Mouse (Mus musculus): ENCODE measurements around the gene Lrp5. TPM values are rescaled to one million over a fixed set of nuclear protein-coding genes. Genes with fewer than 3 reads are reported as not detected.

The Lrp5 gene
- 1.7 TPM for polyA plus RNA-seq (2014; fragmentation: Illumina TruSeq; extraction: RNeasy Lipid Tissue Mini Kit (QIAGEN cat#74804); ENCODE audit: low read depth, low replicate concordance)

DNA sequence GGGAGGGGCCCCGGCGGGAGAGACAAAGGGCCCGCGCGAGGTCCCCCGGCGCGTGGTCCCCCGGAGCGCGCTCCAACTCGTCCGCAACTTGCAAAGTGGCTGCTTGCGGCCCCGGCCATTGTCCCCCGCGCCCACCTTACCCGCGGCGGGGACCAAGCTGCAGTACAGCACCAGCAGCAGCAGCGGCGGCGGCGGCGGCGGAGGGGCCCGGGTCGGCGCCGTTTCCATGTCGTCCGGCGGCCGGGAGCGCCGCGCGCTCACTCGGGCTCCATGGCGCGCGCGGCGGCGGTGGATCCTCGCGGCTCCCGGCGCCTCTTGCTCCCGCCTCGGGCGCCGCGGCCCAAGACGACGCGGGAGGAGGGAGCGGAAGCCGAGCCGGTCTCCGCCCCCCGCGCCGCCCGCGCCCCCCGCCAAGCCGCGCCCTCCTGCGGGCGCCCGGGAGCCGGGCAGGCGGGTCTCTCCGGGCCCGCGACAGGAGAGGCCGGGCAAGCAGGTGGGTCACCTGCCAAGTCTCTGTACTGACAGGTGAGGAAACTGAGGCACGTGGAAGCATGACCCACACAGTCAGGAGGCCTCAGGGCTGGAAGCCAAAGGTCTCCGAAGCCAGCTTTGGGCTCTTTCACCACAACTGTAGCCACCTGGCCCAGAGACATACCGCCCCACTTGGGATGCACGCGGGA is at the start of gene Lrp5:
TSS of gene Lrp5 (minus strand) at position 350 of the 680 bp plus-strand sequence.

DNA sequence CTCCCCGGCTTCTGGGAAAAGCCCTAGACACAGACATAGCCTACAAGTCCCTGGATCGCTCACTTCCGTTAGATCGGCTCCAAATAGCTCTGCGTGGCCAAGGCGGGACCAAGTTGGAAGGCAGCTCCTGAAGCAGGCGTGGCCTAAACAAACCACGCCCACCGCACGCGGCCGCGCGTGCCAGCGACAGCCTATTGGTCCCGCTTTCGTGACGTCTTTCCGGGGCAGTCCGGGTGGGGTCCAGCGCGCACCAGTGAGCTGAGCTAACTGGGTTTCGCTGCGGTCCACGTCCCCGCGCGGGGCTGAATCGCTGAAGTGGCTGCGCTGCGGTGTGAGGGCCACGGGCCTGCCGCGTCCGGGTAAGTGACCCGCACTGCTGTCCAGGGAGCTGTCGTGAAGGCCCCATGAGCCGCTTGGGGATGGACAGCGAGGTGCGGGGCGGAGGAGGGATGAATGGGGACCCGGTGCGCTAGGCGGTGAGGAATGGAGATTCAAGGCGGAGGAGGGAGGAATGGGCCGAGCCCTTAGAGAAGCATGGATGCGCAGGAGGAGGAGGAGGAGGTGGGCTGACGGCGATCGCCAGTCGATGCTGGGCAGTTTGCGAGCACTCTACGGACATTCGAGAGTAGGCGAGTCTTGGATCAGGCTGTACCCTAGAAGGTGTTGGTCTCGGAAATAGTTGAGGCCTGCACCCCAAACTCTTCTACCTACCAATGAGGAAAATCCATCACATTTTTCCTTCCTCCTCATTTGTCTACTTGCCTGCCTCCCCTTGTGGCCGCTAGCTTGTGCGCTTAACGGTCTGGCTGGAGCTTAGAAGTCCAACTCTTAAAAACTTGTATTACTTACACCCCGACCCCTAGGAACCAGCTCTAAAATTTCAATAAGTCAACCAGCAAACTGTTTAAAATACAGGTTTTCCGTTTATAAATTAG is 22.0 kb upstream of the Lrp5 start, which contains the start of gene 1810055G02Rik:
TSS of gene 1810055G02Rik (plus strand) at position 216 of the 935 bp plus-strand sequence.

DNA sequence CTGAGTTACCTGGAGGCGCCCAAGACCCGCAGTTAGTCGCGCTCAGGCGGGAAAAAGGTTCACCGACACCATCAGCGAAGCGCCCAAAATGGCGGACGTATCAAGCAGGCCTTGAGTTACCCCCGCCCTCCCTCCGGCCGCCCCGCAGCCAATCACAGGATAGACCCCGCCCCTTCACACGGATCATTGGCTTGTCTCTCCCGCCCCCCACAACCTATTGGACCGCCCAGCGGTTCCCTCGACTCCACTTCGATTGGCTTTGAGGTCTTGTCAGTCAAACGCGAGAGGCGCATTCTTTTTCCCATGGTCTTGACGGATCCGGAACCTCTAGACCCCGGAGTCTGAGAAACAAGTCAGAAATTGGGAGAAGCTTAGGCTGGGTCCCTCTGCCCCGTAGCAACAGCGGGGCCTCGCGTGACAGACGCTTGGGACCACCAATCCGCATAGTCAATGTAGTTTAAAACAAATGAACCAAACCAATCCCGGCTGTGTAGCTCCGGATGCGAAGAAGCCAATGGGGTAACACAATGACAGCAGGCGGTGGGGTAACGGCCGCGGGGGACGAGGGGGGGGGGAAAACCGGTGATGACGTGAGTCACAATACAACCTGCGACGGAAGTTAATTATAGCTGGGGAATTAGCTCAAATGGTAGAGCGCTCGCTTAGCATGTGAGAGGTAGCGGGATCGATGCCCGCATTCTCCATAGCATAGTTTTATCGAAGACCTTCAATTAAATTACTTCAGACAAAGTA is 110.6 kb downstream of the Lrp5 start, which contains the start of gene Ppp6r3:
TSS of gene Ppp6r3 (minus strand) at position 118 of the 753 bp plus-strand sequence.

Other genes starting within 250 kb of the Lrp5 start
- 199 TPM for gene Ppp6r3, start 110.8 kb downstream of the Lrp5 start, polyA plus RNA-seq (2014; fragmentation: Illumina TruSeq; extraction: RNeasy Lipid Tissue Mini Kit (QIAGEN cat#74804); ENCODE audit: low read depth, low replicate concordance)
- gene 1810055G02Rik, start 21.7 kb upstream of the Lrp5 start, polyA plus RNA-seq (2014; fragmentation: Illumina TruSeq; extraction: RNeasy Lipid Tissue Mini Kit (QIAGEN cat#74804); ENCODE audit: low read depth, low replicate concordance): 6.4 TPM
- 203 TPM for gene Kmt5b, start 80.9 kb upstream of the Lrp5 start, polyA plus RNA-seq (2014; fragmentation: Illumina TruSeq; extraction: RNeasy Lipid Tissue Mini Kit (QIAGEN cat#74804); ENCODE audit: low read depth, low replicate concordance)
- 119 TPM for gene Chka, start 165.2 kb upstream of the Lrp5 start, polyA plus RNA-seq (2014; fragmentation: Illumina TruSeq; extraction: RNeasy Lipid Tissue Mini Kit (QIAGEN cat#74804); ENCODE audit: low read depth, low replicate concordance)
- gene Tcirg1, start 220.6 kb upstream of the Lrp5 start, polyA plus RNA-seq (2014; fragmentation: Illumina TruSeq; extraction: RNeasy Lipid Tissue Mini Kit (QIAGEN cat#74804); ENCODE audit: low read depth, low replicate concordance): 2.0 TPM
- 10.0 TPM for gene Ndufs8, start 226.2 kb upstream of the Lrp5 start, polyA plus RNA-seq (2014; fragmentation: Illumina TruSeq; extraction: RNeasy Lipid Tissue Mini Kit (QIAGEN cat#74804); ENCODE audit: low read depth, low replicate concordance)
- gene Aldh3b1, start 243.2 kb upstream of the Lrp5 start, polyA plus RNA-seq (2014; fragmentation: Illumina TruSeq; extraction: RNeasy Lipid Tissue Mini Kit (QIAGEN cat#74804); ENCODE audit: low read depth, low replicate concordance): 9.5 TPM
- 2.3 TPM for gene Unc93b1, start 248.6 kb upstream of the Lrp5 start, polyA plus RNA-seq (2014; fragmentation: Illumina TruSeq; extraction: RNeasy Lipid Tissue Mini Kit (QIAGEN cat#74804); ENCODE audit: low read depth, low replicate concordance)